Mouse (Mus musculus): ENCODE measurements around the gene Vmn1r219.

GRCm38 (mm10) chr13:23120611-23121010, 38.5 kb upstream of the Vmn1r219 start:
- TF ChIP-seq CTCF (IDR thresholded peaks at IDR 0.05; ENCODE audit: low read depth, low read length), result no peak
- TF ChIP-seq TAL1 (conservative IDR thresholded peaks at IDR 0.05; ENCODE audit: low read depth, low read length), result no peak
- no peak for TF ChIP-seq GATA1 (IDR thresholded peaks at IDR 0.05; ENCODE audit: borderline replicate concordance, low read length)
- no peak for TF ChIP-seq GATA2 (IDR thresholded peaks at IDR 0.05; ENCODE audit: borderline replicate concordance, low read depth, low read length)
- no peak for TF ChIP-seq POLR2AphosphoS5 (IDR thresholded peaks at IDR 0.05; ENCODE audit: insufficient replicate concordance, low read depth, low read length)

All from G1E (cell line).